Mouse (Mus musculus): ENCODE data around the gene Dcdc2b. TPM values are rescaled to one million over a fixed set of nuclear protein-coding genes. Genes with fewer than 3 reads are reported as not detected.

The Dcdc2b gene
- polyA plus RNA-seq, 1 experiment from 2014 or later = 0.54 TPM

- Histone ChIP-seq H3K36me3 (replicated peaks; ENCODE audit: insufficient read depth, low read length) (peaks cover 23% of the 10 kb centered on the region), H3K4me3 (ENCODE audit: low read depth, low read length) (peak within 1 kb of the TSS; percentile 66), H3K9ac (replicated peaks) (peak within 1 kb of the TSS; percentile 84), H3K27me3 (ENCODE audit: insufficient read depth, low read length) (no peaks in the 10 kb centered on the region), H3K4me2 (ENCODE audit: low read depth, low read length) (peak within 1 kb of the TSS; percentile 93), H3K9me3 (ENCODE audit: low read length) (no peaks in the 10 kb centered on the region), H3K27ac (ENCODE audit: low read depth) (peak within 1 kb of the TSS; percentile 94), H3K4me1 (ENCODE audit: insufficient read depth) (peaks cover 26% of the 10 kb centered on the region)
- DNase-seq (peak; percentile 38), ATAC-seq (peak; percentile 30)
- WGBS (ENCODE audit: insufficient replicate concordance) = under 1% methylated on average over 10 of the region's 10 CpGs
- TF ChIP-seq CTCF (IDR thresholded peaks at IDR 0.05; ENCODE audit: low read depth) (no peak), EP300 (IDR thresholded peaks at IDR 0.05; ENCODE audit: low read depth) (no peak)
Observed at GRCm38 (mm10) chr4:129623681-129624091, 9.6 kb upstream of the Dcdc2b start, which contains the start of gene Ccdc28b. Ccdc28b (minus strand) TSS chr4:129623947.

- Histone ChIP-seq H3K4me1 (ENCODE audit: insufficient read depth) (peaks cover 33% of the 10 kb centered on the region), H3K4me3 (ENCODE audit: low read depth, low read length) (peak overlapping the region; percentile 66), H3K27ac (ENCODE audit: low read depth) (peak overlapping the region; percentile 94), H3K9ac (replicated peaks) (peak overlapping the region; percentile 84), H3K27me3 (ENCODE audit: insufficient read depth, low read length) (no peaks in the 10 kb centered on the region), H3K9me3 (ENCODE audit: low read length) (no peaks in the 10 kb centered on the region), H3K4me2 (ENCODE audit: low read depth, low read length) (peak overlapping the region; percentile 93), H3K36me3 (replicated peaks; ENCODE audit: insufficient read depth, low read length) (peaks cover 16% of the 10 kb centered on the region)
- no peak for DNase-seq
- ATAC-seq = no peak
- 24% methylated on average over 8 of the region's 8 CpGs for WGBS (ENCODE audit: insufficient replicate concordance)
- no peak for TF ChIP-seq EP300 (IDR thresholded peaks at IDR 0.05; ENCODE audit: low read depth)
Observed at GRCm38 (mm10) chr4:129622803-129623535, 8.9 kb upstream of the Dcdc2b start.

GRCm38 (mm10) chr4:129622120-129622802, 8.2 kb upstream of the Dcdc2b start:
- H3K27me3 ChIP-seq (ENCODE audit: insufficient read depth, low read length) = no peaks in the 10 kb centered on the region
- H3K9ac ChIP-seq (replicated peaks) = no peak overlapping the region
- DNase-seq (no peak), ATAC-seq (no peak)
- TF ChIP-seq CTCF (IDR thresholded peaks at IDR 0.05; ENCODE audit: low read depth) (no peak), EP300 (IDR thresholded peaks at IDR 0.05; ENCODE audit: low read depth) (no peak)
- WGBS (ENCODE audit: insufficient replicate concordance) = 85% methylated on average over 11 of the region's 11 CpGs
- H3K27ac ChIP-seq (ENCODE audit: low read depth) = no peak overlapping the region
- peaks cover 34% of the 10 kb centered on the region for H3K4me1 ChIP-seq (ENCODE audit: insufficient read depth)
- no peaks in the 10 kb centered on the region for H3K9me3 ChIP-seq (ENCODE audit: low read length)
- peak overlapping the region; percentile 93; the same call in 1 of the 2 replicates for H3K4me2 ChIP-seq (ENCODE audit: low read depth, low read length)
- H3K36me3 ChIP-seq (replicated peaks; ENCODE audit: insufficient read depth, low read length) = 0 out of 2 replicates have a peak, but pooled peaks cover 10% of the 10 kb centered on the region
- 0 out of 2 replicates have a peak overlapping the region, but pooled peaks have one; percentile 66 for H3K4me3 ChIP-seq (ENCODE audit: low read depth, low read length)

GRCm38 (mm10) chr4:129621283-129621841, 7.3 kb upstream of the Dcdc2b start:
- Histone ChIP-seq H3K4me1 (ENCODE audit: insufficient read depth) (peaks cover 34% of the 10 kb centered on the region), H3K27ac (ENCODE audit: low read depth) (no peak overlapping the region)

DNA sequence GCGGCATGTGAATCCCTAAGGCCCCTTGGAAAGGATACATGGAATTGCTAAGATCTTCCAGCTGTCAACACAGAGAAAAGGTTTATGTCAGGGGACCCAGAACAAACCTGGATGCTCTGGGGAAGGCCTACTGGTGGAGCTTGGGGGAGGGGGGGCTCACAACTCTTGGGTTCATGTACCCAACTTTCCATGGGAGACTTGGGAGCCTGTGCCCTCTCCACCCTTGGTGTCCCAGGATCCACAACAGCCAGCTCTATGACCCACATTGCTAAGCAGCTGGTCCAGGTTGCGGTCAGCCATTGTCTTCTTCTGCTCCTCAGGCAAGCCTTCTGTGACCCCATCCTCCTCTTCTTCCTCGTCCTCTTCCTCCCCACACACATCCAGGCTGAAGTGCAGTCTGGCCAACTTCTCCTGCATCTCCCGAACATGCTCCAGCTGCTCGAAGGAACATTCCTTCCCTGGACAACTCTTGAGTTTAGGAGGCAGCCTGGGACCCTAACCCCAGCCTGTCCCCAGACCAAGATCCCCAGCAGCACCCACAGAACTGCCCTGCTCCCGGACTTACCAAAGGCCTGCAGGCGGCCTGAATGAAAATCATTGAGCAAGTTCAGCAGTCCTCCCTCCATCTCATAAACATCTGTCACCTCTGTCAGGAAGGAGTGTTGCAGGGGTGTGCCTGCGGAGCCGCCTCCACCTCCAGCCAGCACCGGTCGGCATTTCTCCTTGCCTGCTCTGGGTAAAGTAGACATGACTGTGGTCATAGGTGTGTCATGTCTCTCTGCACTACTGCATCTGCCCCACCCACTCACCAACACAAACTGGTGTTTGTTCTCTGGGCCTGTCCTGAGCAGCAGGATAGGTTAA, 6.6 kb upstream of the Dcdc2b start:
- Histone ChIP-seq H3K9me3 (ENCODE audit: low read length) (no peaks in the 10 kb centered on the region), H3K36me3 (replicated peaks; ENCODE audit: insufficient read depth, low read length) (peaks cover 2% of the 10 kb centered on the region; the same call in 1 of the 2 replicates), H3K4me2 (ENCODE audit: low read depth, low read length) (no peak overlapping the region), H3K9ac (replicated peaks) (no peak overlapping the region), H3K4me3 (ENCODE audit: low read depth, low read length) (no peak overlapping the region), H3K27me3 (ENCODE audit: insufficient read depth, low read length) (no peaks in the 10 kb centered on the region), H3K4me1 (ENCODE audit: insufficient read depth) (peaks cover 32% of the 10 kb centered on the region), H3K27ac (ENCODE audit: low read depth) (peak overlapping the region; percentile 11; the same call in 1 of the 2 replicates)
- TF ChIP-seq CTCF (IDR thresholded peaks at IDR 0.05; ENCODE audit: low read depth) (no peak), EP300 (IDR thresholded peaks at IDR 0.05; ENCODE audit: low read depth) (no peak)
- ATAC-seq (no peak), DNase-seq (peak; percentile 12)
- 85% methylated on average over 11 of the region's 11 CpGs for WGBS (ENCODE audit: insufficient replicate concordance)

More at GRCm38 (mm10) chr4:129621283-129621841, 7.3 kb upstream of the Dcdc2b start:
- H3K4me2 ChIP-seq (ENCODE audit: low read depth, low read length) = no peak overlapping the region
- DNase-seq (no peak), ATAC-seq (no peak)
- H3K4me3 ChIP-seq (ENCODE audit: low read depth, low read length) = no peak overlapping the region
- no peaks in the 10 kb centered on the region for H3K9me3 ChIP-seq (ENCODE audit: low read length)
- no peaks in the 10 kb centered on the region for H3K27me3 ChIP-seq (ENCODE audit: insufficient read depth, low read length)
- WGBS (ENCODE audit: insufficient replicate concordance) = 76% methylated on average over 8 of the region's 8 CpGs
- TF ChIP-seq EP300 (IDR thresholded peaks at IDR 0.05; ENCODE audit: low read depth) (no peak), CTCF (IDR thresholded peaks at IDR 0.05; ENCODE audit: low read depth) (no peak)
- H3K9ac ChIP-seq (replicated peaks) = no peak overlapping the region
- H3K36me3 ChIP-seq (replicated peaks; ENCODE audit: insufficient read depth, low read length) = peaks cover 2% of the 10 kb centered on the region; the same call in 1 of the 2 replicates

All from liver, postnatal 0 days (tissue).